Mouse (Mus musculus): ENCODE results near the gene Trim46.

The Trim46 gene

GRCm38 (mm10) chr3:89271760-89272159 is 25.7 kb upstream of the Trim46 start:
- DNase-seq (ENCODE audit: extremely low spot score, low read depth, low spot score): no peak

DNA sequence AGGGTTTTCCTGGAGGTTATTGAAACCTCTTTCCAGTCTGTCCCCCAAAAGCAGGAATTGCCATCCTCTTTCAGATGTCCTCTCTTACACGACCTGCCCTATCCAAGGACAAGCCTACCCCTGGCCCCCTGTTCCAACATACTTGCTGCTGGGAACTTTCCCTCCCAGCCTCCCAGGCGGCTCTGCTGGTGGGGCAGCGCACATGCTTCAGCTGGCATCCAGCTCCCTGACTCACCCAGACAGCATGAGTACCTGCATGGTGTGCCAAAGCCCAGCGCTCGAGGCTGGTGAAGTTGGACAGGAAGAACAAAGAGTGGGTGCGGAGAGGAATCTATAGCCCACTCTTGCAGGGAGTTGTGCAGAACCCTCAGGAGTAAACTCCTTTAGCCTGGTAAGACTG is 24.8 kb upstream of the Trim46 start:
- no peak for DNase-seq (ENCODE audit: extremely low spot score, low read depth, low spot score)

- DNase-seq (ENCODE audit: extremely low spot score, low read depth, low spot score): no peak
Observed at GRCm38 (mm10) chr3:89270051-89270755, 24.1 kb upstream of the Trim46 start, which contains the start of gene Slc50a1. Gene Slc50a1, minus strand, starts transcription at chr3:89270570.

DNA sequence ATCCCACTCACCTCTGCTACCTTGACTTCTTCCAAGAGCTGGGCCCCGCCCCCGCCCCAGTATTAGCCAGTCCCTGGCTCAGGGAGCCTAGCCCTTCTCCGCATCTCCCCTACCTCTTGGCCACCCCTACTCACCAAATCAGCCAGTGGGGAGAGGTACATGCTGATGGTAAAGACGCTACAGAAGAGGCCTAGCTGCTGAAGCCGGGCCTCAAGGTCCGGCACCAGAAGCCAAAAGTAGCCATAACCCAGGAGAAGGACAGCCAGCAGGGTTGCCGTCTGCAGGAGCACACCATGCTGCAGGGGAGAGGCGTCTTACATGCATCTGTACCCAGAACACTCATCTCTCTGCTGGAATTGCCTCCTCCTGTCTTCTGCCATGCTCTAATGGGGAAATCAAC is 22.8 kb upstream of the Trim46 start:
- DNase-seq (ENCODE audit: extremely low spot score, low read depth, low spot score): no peak

- no peak for DNase-seq (ENCODE audit: extremely low spot score, low read depth, low spot score)
Observed at GRCm38 (mm10) chr3:89266439-89266893, 20.4 kb upstream of the Trim46 start.

DNA sequence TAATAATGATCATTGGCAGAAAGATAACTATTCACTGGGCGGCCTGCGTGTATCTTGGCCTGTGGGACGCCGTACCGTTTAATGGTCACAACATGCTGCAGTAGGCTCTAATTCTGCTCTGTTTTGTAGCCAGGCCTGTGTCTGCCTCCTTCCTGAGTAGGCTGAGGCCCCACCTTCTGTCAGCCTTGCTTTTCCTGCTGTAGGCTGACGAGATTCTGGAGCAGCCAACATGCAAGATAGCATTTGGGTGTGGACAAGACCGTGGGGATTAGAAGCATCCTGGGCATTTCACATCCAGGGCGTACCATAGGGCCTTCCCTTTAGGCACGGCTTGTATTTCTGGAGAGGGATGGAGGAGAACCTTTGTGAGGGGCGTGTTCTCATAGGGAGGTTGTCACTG is 16.3 kb upstream of the Trim46 start:
- DNase-seq (ENCODE audit: extremely low spot score, low read depth, low spot score): no peak

DNA sequence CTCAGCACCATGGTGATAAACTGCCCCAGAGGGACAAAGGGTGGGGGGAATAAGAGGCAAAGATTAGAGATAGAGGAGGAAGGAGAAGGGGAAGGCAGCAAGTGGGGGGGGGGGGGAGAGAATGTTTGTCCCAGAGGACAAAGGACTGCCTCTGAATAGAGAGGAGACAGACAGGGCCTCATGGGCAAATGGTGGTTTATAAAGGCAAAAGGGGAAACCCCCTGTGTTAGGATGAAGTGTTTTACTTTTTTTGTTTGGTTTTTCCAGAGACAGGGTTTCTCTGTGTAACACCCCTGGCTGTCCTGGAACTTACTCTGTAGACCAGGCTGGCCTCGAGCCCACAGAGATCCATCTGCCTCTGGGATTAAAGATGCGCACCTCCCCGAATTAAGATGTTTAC is 14.1 kb upstream of the Trim46 start:
- no peak for DNase-seq (ENCODE audit: extremely low spot score, low read depth, low spot score)

DNA sequence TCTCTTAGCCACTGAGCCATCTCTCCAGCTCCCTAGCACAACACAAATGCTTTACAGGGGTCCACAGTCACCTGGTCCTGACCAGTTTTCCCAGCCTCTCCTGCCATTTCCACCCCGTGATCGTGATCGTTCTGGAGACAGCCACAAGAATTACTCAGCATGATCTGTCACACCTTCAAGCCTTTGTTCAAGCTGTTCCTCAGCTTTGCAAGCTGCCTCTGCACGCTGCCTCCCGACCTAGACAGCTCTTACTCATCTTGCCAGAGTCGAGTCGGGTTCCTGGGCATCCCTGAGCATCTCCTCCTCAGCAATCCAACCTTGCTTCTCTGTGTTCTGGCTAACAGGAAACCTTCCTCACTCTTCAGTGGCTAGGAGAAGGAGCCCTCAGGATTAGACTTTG is 13.0 kb upstream of the Trim46 start, which contains the start of gene Dpm3:
Gene Dpm3 (plus strand): TSS at position 283 of the 400 bp plus-strand sequence.
- DNase-seq (ENCODE audit: extremely low spot score, low read depth, low spot score): no peak

- no peak for DNase-seq (ENCODE audit: extremely low spot score, low read depth, low spot score)
Observed at GRCm38 (mm10) chr3:89256177-89256576, 10.1 kb upstream of the Trim46 start.

DNA sequence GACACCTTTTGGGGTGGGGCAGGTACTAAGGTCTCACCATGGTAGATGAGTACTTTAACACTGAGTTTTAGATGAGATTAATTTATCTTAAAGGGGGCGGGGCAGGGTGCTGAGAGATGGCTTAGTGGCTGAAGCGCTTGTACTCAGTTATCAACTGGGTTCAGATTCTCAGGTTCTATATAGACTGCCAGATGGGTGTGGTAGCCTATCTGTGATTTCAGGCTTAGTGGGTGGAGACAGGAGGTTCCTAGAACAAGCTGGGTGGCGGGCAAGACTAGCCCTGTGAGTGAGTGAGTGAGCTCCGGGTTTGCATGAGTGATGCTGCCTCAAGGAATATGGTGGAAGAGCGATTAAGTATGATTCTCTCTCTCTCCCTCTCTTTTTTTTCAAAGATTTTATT is 8.9 kb upstream of the Trim46 start:
- no peak for DNase-seq (ENCODE audit: extremely low spot score, low read depth, low spot score)

GRCm38 (mm10) chr3:89251365-89251895 is 5.3 kb upstream of the Trim46 start:
- no peak for DNase-seq (ENCODE audit: extremely low spot score, low read depth, low spot score)

DNA sequence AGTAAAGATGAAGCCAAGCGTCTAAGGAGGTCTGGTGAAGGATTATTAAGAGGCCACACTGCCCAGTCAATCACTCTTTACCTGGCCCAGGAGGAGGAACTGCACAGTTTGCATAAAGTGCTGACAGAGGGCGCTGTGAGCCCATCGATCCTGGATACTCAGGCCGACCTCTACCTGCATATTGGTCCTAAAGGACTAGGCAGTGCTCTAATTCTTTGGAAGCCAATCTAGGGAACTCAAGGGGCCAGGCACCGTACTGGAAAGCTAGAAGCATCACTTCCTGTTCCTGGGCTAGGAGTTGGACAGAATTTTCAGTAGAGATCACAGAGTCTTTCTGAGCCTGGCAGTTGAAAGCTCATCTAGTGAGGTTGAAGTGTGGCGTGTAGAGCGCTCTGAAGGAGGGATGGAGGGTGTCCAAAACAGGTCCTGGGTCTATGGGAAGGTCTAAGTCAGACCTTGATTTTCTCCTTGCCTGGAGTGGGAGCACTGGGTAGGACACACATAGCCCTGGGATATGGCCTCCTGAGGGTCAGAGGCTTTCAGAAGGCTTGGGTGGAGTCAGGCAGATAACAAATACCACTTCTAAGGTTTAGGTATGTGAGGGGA is 4.4 kb upstream of the Trim46 start:
- no peak for DNase-seq (ENCODE audit: extremely low spot score, low read depth, low spot score)

GRCm38 (mm10) chr3:89247466-89247865 is 1.4 kb upstream of the Trim46 start:
- DNase-seq (ENCODE audit: extremely low spot score, low read depth, low spot score): no peak

GRCm38 (mm10) chr3:89245688-89246171 is 379 bp downstream of the Trim46 start, which contains the start of gene Krtcap2:
Gene Krtcap2, plus strand, starts transcription at chr3:89245966.
- DNase-seq (ENCODE audit: extremely low spot score, low read depth, low spot score): no peak

DNA sequence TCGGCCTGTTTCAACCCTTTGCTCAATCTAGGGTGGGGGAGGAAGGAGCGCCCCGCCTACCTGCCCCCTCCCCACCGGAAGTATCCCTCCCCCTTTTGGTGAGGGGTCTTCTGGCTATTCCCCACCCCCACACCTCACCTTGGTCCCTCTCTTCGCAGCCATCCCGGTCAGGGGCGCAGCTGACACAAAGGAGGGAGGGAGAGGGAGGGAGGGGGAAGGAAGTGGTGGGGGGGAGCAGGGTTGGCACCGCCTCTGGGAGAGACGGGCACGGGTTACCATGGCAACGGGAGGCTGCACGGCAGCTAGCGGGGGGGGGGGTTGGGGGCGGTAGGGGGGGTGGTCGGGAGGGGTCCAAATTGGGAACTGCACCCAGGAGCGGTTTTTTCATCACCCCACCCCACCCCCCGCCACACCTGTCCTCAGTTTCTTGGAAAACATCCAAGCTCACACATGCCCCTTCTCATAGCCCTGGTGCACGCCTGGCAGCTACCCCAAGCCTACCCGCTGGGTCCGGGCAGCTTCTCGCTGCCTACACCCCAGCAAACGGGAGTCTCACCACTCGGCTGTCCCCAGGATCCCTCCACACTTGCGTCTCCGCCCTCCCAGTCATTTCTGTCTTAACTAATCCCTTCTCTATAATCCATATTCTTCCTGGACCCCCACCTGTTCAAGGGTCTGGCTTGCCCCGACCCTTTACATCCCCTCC is 974 bp downstream of the Trim46 start:
- no peak for DNase-seq (ENCODE audit: extremely low spot score, low read depth, low spot score)

DNA sequence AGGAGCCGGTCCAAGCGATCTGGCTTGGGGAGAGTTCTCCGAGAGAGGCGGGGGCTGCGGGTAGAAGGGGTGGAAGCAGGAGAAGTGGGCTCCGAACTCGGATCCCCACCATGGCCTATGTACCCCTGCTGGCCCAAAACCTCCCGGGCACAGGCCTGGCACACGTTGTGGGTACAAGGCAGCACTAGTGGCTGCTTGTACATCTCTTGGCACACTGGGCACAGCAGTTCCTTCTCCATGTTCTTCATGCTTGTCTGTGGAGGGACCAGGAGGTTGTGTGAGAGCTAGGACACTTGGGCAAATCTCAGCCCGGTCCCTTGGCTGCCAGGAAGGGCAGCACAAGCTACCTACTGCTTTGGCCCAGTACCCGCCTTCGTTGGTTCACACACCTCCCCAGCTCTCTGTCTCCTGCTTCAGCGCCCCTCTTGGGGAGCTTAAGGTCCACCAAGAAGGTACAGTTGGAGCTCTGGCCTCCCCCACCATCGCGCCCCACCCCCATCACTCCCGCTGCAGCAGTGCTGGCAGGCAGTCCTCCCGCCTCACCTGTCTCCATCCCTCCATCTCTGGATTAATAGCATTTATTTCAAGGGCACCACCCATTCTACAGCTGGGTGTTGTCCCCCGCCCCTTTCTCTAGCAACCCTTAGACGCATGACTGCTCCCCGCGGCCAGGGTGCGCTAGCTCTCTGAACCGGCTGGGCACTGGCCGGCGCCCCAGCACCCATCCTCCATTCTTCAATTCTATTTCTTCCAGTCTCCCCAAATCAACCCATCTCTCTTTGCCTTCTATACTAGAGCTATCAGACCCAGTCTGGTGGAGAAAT is 1.7 kb downstream of the Trim46 start:
- no peak for DNase-seq (ENCODE audit: extremely low spot score, low read depth, low spot score)

DNA sequence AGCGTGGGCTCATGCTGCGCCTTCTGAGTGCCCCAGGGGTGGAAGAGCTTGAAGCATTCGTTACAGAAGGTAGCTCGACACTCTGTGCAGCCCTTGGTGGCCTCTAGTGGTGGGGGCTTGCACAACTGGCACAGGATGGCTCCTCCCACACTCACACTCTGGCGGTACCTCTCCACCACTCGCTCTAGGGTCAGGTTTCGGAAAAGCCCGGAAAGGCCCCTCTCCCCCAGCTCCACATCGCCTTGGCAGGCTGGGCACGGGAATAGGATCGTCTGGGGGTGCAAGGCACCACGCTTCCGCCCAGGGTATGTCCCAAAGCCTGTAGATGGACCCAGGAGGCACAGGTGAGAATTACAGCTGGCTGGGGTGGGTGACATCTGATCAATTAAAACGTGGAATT is 2.5 kb downstream of the Trim46 start:
- DNase-seq (ENCODE audit: extremely low spot score, low read depth, low spot score): no peak

DNA sequence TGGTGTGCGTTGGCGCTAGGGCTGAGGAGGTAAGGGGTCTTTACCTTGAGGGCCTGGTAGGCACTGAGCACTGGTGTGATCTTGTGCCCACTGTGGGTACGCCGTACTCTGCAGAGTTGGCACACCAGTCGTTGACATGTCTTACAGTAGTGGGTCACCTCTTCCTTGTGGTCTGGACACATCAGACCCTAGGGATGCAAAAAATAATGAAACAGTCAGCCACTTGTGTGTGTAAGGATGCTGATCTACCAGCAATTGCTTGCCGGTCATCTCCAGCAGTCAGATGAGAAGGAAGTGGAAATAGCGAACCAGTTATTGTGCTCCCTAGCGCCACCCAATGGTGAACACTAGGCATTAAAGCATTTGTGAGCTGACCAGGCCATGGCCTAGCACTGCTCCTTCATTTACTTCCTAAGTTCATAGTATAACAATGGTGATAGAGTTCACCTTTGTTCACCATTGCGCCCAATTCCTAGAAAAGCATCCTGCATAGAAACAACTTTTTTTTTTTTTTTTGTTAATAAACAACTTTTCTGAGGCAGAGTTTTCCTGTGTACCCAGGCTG is 3.7 kb downstream of the Trim46 start:
- no peak for DNase-seq (ENCODE audit: extremely low spot score, low read depth, low spot score)

GRCm38 (mm10) chr3:89238494-89238893 is 7.6 kb downstream of the Trim46 start:
- DNase-seq (ENCODE audit: extremely low spot score, low read depth, low spot score): no peak

- no peak for DNase-seq (ENCODE audit: extremely low spot score, low read depth, low spot score)
Observed at GRCm38 (mm10) chr3:89237682-89238081, 8.4 kb downstream of the Trim46 start.
